Mouse (Mus musculus): ENCODE measurements at regions not wholly inside any gene's neighbourhood (a gene's known extent, or its start where the extent isn't known, plus 50 kb on each side); places are given as distances from the start of the nearest gene placed in this dataset.

GRCm38 (mm10) chr9:41705461-41705903, 418.6 kb downstream of the Sorl1 start:
- 42% methylated on average over 8 of the region's 8 CpGs for WGBS
- no peak for DNase-seq
- Histone ChIP-seq H3K27me3 (replicated peaks; ENCODE audit: control insufficient read depth, insufficient read depth, low read length) (no peaks in the 10 kb centered on the region), H3K27ac (ENCODE audit: insufficient read depth, low read depth, low read length) (no peak overlapping the region), H3K4me3 (ENCODE audit: insufficient read depth, low read depth, low read length) (no peak overlapping the region), H3K4me1 (ENCODE audit: control insufficient read depth, insufficient read depth, low read length) (no peaks in the 10 kb centered on the region), H3K36me3 (ENCODE audit: control insufficient read depth, insufficient read depth, low read length) (no peaks in the 10 kb centered on the region)
- no peak for TF ChIP-seq POLR2A (IDR thresholded peaks at IDR 0.05; ENCODE audit: low read depth, low read length)
- TF ChIP-seq CTCF (conservative IDR thresholded peaks at IDR 0.05; ENCODE audit: insufficient read depth, insufficient read length, low read depth, low read length): no peak

DNA sequence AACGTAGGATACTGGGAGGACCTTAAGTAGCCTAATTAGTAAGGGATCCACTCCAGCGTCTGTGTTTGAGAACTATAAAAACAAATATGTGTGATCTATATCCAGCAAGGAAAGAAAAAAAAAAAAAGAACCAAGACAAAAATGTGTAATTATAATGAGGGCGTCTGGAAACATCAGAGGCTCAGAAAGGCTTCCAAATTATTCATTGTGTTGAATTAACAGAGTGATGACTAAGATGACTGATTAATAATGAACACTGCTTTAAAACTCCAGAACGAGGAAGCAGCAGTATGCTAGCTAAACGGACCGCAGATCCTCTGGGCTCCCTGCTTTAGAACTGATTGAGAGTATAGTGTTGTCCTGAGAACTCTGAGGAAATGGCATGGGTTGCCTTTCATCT, 421.0 kb downstream of the Sorl1 start:
- no peaks in the 10 kb centered on the region for H3K27me3 ChIP-seq (replicated peaks; ENCODE audit: control insufficient read depth, insufficient read depth, low read length)
- TF ChIP-seq POLR2A (IDR thresholded peaks at IDR 0.05; ENCODE audit: low read depth, low read length) (no peak), CTCF (conservative IDR thresholded peaks at IDR 0.05; ENCODE audit: insufficient read depth, insufficient read length, low read depth, low read length) (no peak)
- no peaks in the 10 kb centered on the region for H3K36me3 ChIP-seq (ENCODE audit: control insufficient read depth, insufficient read depth, low read length)
- H3K27ac ChIP-seq (ENCODE audit: insufficient read depth, low read depth, low read length): no peak overlapping the region
- no peak for DNase-seq
- WGBS: 56% methylated on average over 6 of the region's 6 CpGs
- H3K4me1 ChIP-seq (ENCODE audit: control insufficient read depth, insufficient read depth, low read length): no peaks in the 10 kb centered on the region
- H3K4me3 ChIP-seq (ENCODE audit: insufficient read depth, low read depth, low read length): no peak overlapping the region

GRCm38 (mm10) chr9:41700683-41701082, 423.4 kb downstream of the Sorl1 start:
- no peak overlapping the region for H3K4me3 ChIP-seq (ENCODE audit: insufficient read depth, low read depth, low read length)
- H3K27me3 ChIP-seq (replicated peaks; ENCODE audit: control insufficient read depth, insufficient read depth, low read length): no peaks in the 10 kb centered on the region
- no peaks in the 10 kb centered on the region for H3K36me3 ChIP-seq (ENCODE audit: control insufficient read depth, insufficient read depth, low read length)
- no peak overlapping the region for H3K27ac ChIP-seq (ENCODE audit: insufficient read depth, low read depth, low read length)
- DNase-seq: no peak
- TF ChIP-seq POLR2A (IDR thresholded peaks at IDR 0.05; ENCODE audit: low read depth, low read length) (no peak), CTCF (conservative IDR thresholded peaks at IDR 0.05; ENCODE audit: insufficient read depth, insufficient read length, low read depth, low read length) (no peak)
- 61% methylated on average over 6 of the region's 6 CpGs for WGBS
- no peaks in the 10 kb centered on the region for H3K4me1 ChIP-seq (ENCODE audit: control insufficient read depth, insufficient read depth, low read length)

- Histone ChIP-seq H3K4me3 (ENCODE audit: insufficient read depth, low read depth, low read length) (no peak overlapping the region), H3K27me3 (replicated peaks; ENCODE audit: control insufficient read depth, insufficient read depth, low read length) (no peaks in the 10 kb centered on the region), H3K4me1 (ENCODE audit: control insufficient read depth, insufficient read depth, low read length) (no peaks in the 10 kb centered on the region), H3K36me3 (ENCODE audit: control insufficient read depth, insufficient read depth, low read length) (no peaks in the 10 kb centered on the region), H3K27ac (ENCODE audit: insufficient read depth, low read depth, low read length) (no peak overlapping the region)
- no peak for TF ChIP-seq POLR2A (IDR thresholded peaks at IDR 0.05; ENCODE audit: low read depth, low read length)
- no peak for TF ChIP-seq CTCF (conservative IDR thresholded peaks at IDR 0.05; ENCODE audit: insufficient read depth, insufficient read length, low read depth, low read length)
- DNase-seq: no peak
- 74% methylated on average over 4 of the region's 4 CpGs for WGBS
These were observed 425.1 kb downstream of the Sorl1 start for GRCm38 (mm10) chr9:41699031-41699430.

DNA sequence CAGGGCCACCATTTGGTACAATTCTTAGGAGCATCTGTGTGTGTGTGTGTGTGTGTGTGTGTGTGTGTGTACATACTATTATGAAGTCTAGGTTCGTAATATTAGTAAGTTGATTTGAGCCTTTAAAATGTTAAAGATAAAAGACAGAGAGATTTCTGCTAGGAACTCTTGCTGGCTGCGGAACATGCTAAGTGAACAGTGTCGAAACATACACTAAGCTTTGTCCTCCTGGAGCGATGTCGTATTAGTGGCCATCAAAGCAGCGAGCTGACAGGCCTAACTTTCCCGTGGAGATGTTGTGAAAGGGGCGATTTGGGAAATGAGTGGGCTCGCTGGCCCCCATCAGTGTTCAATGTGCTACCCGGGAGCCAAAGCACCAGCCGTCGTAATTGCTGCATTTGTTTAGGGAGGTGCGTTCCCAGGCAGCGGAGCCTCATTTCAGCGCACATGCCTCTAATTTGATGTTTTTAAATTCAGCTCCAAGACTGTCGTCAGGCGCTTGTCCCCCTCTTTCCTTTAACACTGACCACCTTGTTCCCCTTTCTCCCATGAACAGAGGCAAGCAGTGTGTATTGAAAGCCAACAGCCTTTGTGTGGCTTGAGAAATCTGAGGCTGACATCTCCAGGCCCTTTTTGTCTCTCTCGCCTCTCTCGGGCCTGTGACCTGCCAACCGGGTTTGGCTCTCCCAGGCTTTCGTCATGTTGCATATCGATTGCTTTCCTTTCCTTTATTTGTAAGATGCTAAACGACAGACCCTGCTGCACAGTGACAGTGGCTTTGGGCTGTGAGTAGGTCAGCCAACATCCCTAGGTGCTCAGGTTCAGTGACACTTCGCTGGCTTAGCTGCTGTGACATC, 426.3 kb downstream of the Sorl1 start:
- Histone ChIP-seq H3K4me1 (ENCODE audit: control insufficient read depth, insufficient read depth, low read length) (no peaks in the 10 kb centered on the region), H3K4me3 (ENCODE audit: insufficient read depth, low read depth, low read length) (no peak overlapping the region), H3K27ac (ENCODE audit: insufficient read depth, low read depth, low read length) (no peak overlapping the region), H3K36me3 (ENCODE audit: control insufficient read depth, insufficient read depth, low read length) (no peaks in the 10 kb centered on the region), H3K27me3 (replicated peaks; ENCODE audit: control insufficient read depth, insufficient read depth, low read length) (no peaks in the 10 kb centered on the region)
- TF ChIP-seq CTCF (conservative IDR thresholded peaks at IDR 0.05; ENCODE audit: insufficient read depth, insufficient read length, low read depth, low read length) (no peak), POLR2A (IDR thresholded peaks at IDR 0.05; ENCODE audit: low read depth, low read length) (no peak)
- WGBS: 74% methylated on average over 24 of the region's 24 CpGs
- DNase-seq: no peak

- H3K4me3 ChIP-seq (ENCODE audit: insufficient read depth, low read depth, low read length): no peak overlapping the region
- no peak for DNase-seq
- H3K27me3 ChIP-seq (replicated peaks; ENCODE audit: control insufficient read depth, insufficient read depth, low read length): no peaks in the 10 kb centered on the region
- H3K27ac ChIP-seq (ENCODE audit: insufficient read depth, low read depth, low read length): no peak overlapping the region
- TF ChIP-seq CTCF (conservative IDR thresholded peaks at IDR 0.05; ENCODE audit: insufficient read depth, insufficient read length, low read depth, low read length) (no peak), POLR2A (IDR thresholded peaks at IDR 0.05; ENCODE audit: low read depth, low read length) (no peak)
- no peaks in the 10 kb centered on the region for H3K4me1 ChIP-seq (ENCODE audit: control insufficient read depth, insufficient read depth, low read length)
- no peaks in the 10 kb centered on the region for H3K36me3 ChIP-seq (ENCODE audit: control insufficient read depth, insufficient read depth, low read length)
These were observed 426.9 kb downstream of the Sorl1 start for GRCm38 (mm10) chr9:41697160-41697559.

- Histone ChIP-seq H3K27ac (ENCODE audit: insufficient read depth, low read depth, low read length) (no peak overlapping the region), H3K4me1 (ENCODE audit: control insufficient read depth, insufficient read depth, low read length) (no peaks in the 10 kb centered on the region), H3K27me3 (replicated peaks; ENCODE audit: control insufficient read depth, insufficient read depth, low read length) (no peaks in the 10 kb centered on the region), H3K36me3 (ENCODE audit: control insufficient read depth, insufficient read depth, low read length) (no peaks in the 10 kb centered on the region), H3K4me3 (ENCODE audit: insufficient read depth, low read depth, low read length) (no peak overlapping the region)
- WGBS: 83% methylated on average over 1 of the region's 1 CpGs
- TF ChIP-seq CTCF (conservative IDR thresholded peaks at IDR 0.05; ENCODE audit: insufficient read depth, insufficient read length, low read depth, low read length) (no peak), POLR2A (IDR thresholded peaks at IDR 0.05; ENCODE audit: low read depth, low read length) (no peak)
- DNase-seq: no peak
These were observed 441.2 kb downstream of the Sorl1 start for GRCm38 (mm10) chr9:41682911-41683310.
